Mouse (Mus musculus) adrenal gland, postnatal 25 days (tissue): Measurements from ENCODE around the gene Ifrd2. TPM values are rescaled to one million over a fixed set of nuclear protein-coding genes. Genes with fewer than 3 reads are reported as not detected.

ENCODE experiments used
- DNase-seq: peaks from one replicate; pipeline ENCODE4 v3.0.0; 2021; ENCODE audit warnings: mixed read lengths
- total RNA-seq: library from RNA; stranded (reverse); gene quantifications from 2 replicates; pipeline ENCODE4 v1.2.3, GENCODE M21; 2021

Ifrd2 gene
- total RNA-seq, 1 experiment from 2014 or later, result 47.0 TPM

DNA sequence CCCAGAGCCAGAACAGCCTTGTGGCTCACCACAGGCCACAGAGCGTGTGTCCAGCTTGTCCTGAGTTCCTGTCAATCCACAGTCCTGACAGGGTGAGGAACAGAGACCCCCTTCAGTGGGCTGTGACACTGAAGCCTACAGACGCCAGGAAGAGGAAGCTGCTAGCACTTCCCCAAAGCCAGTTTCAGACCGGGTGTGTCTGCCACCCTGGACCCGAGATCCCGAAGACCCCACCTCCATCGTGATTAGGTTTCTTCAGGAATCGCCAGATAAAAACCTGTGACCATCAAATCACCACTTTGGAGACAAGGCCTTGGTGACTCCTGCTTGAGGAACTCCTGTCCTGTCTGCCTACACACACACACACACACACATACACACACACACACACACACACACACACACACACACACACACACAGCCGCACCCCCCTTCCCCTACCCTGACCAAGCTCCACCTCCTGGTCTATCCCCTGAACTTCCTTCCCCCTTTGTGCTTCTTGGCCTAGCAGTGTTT is 52.9 kb downstream of the Ifrd2 start:
- DNase-seq, result no peak

DNA sequence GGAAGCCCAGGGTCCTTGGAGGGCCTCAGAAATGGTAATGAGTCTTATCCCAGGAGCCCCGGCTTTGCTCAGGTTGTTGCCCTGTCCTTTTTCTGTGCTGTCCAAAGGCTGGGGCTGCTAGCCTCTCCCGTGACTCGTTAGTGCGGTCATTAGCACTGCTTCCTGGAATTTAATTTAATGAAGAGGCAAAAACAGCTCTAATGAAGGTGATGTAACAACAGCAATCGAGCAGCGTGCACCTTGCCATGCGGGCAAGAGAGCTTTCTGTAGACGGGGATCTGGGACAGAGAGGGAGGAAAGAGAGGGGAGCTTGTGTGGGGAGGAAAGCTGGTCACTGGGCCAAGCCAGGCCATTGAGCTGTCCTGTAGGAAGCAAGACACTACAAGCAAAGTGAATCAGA is 54.2 kb downstream of the Ifrd2 start:
- DNase-seq, result no peak

Other genes starting within 250 kb of the Ifrd2 start
- gene Hemk1, start 249.3 kb upstream of the Ifrd2 start, total RNA-seq, result 21.9 and 23.0 TPM in 2 replicates
- 1.4 and 1.5 TPM in 2 replicates for gene 6430571L13Rik, start 247.0 kb upstream of the Ifrd2 start, total RNA-seq
- 5.6 and 6.9 TPM in 2 replicates for gene Cacna2d2, start 188.0 kb upstream of the Ifrd2 start, total RNA-seq
- 44.5 and 47.6 TPM in 2 replicates for gene Tmem115, start 53.7 kb upstream of the Ifrd2 start, total RNA-seq
- 20.0 and 27.3 TPM in 2 replicates for gene Cyb561d2, start 45.4 kb upstream of the Ifrd2 start, total RNA-seq
- 24.9 and 27.3 TPM in 2 replicates for gene Nprl2, start 45.4 kb upstream of the Ifrd2 start, total RNA-seq
- gene Zmynd10, start 40.3 kb upstream of the Ifrd2 start, total RNA-seq, result 0.39 and 0.67 TPM in 2 replicates
- 24.7 and 26.6 TPM in 2 replicates for gene Rassf1, start 36.1 kb upstream of the Ifrd2 start, total RNA-seq
- gene Tusc2, start 24.4 kb upstream of the Ifrd2 start, total RNA-seq, result 48.2 and 48.4 TPM in 2 replicates
- gene Hyal2, start 19.7 kb upstream of the Ifrd2 start, total RNA-seq, result 31.1 and 36.1 TPM in 2 replicates
- 10.9 and 11.6 TPM in 2 replicates for gene Hyal1, start 10.7 kb upstream of the Ifrd2 start, total RNA-seq
- gene Naa80, start 8.8 kb upstream of the Ifrd2 start, total RNA-seq, result 21.2 and 21.4 TPM in 2 replicates
- gene Hyal3, start 6.8 kb upstream of the Ifrd2 start, total RNA-seq, result 2.0 and 2.8 TPM in 2 replicates
- 5.1 and 8.4 TPM in 2 replicates for gene Sema3b, start 21.6 kb downstream of the Ifrd2 start, total RNA-seq
- gene Gnai2, start 47.7 kb downstream of the Ifrd2 start, total RNA-seq, result 202 and 238 TPM in 2 replicates
- gene Slc38a3, start 81.9 kb downstream of the Ifrd2 start, total RNA-seq, result 0.39 and 8.5 TPM in 2 replicates
- gene Gnat1, start 92.1 kb downstream of the Ifrd2 start, total RNA-seq, result not detected in 2 replicates
- gene Sema3f, start 122.8 kb downstream of the Ifrd2 start, total RNA-seq, result 23.1 and 23.6 TPM in 2 replicates
- 135 and 149 TPM in 2 replicates for gene Rbm5, start 183.4 kb downstream of the Ifrd2 start, total RNA-seq